Mouse (Mus musculus) embryonic facial prominence, embryonic 11.5 days (tissue): ENCODE results near the gene Ntsr1. TPM values are rescaled to one million over a fixed set of nuclear protein-coding genes. Genes with fewer than 3 reads are reported as not detected.
A peak's percentile ranks its signal among the peaks of the same experiment; 100 is the strongest.

Experiments
- ATAC-seq: fragments of 200-750 bp; cut with Nextera tagmentation; replicated peaks from 2 replicates; pipeline ENCODE4 v1.8.0; 2017; ENCODE audit warnings: low read depth; ENCODE audit not compliant: insufficient number of reproducible peaks, low FRiP score, low TSS enrichment
- DNase-seq: peaks from one replicate; pipeline ENCODE4 v3.0.0-alpha.2; 2015; ENCODE audit warnings: low spot score
- H3K27ac ChIP-seq: fragments of 300-500 bp; sonication (generic); replicated peaks from 2 replicates; pipeline ENCODE4 v1.5.1; 2014; ENCODE audit warnings: mild to moderate bottlenecking, low read depth, low read length, control low read depth
- H3K27me3 ChIP-seq: fragments of 300-500 bp; sonication (generic); 2 replicates; pipeline ENCODE4 v1.6.1; 2014; ENCODE audit warnings: mild to moderate bottlenecking, low read length, moderate library complexity, mixed read lengths; ENCODE audit not compliant: control insufficient read depth, insufficient read depth
- H3K36me3 ChIP-seq: fragments of 300-500 bp; sonication (generic); replicated peaks from 2 replicates; pipeline ENCODE4 v1.6.1; 2014; ENCODE audit warnings: low read depth, mild to moderate bottlenecking, low read length, moderate library complexity, mixed read lengths; ENCODE audit not compliant: control insufficient read depth, insufficient read depth
- H3K4me1 ChIP-seq: fragments of 300-500 bp; sonication (generic); 2 replicates; pipeline ENCODE4 v1.6.1; 2014; ENCODE audit warnings: low read length, mixed read lengths; ENCODE audit not compliant: control insufficient read depth, insufficient read depth
- H3K4me2 ChIP-seq: fragments of 300-500 bp; sonication (generic); 2 replicates; pipeline ENCODE4 v1.6.1; 2014; ENCODE audit warnings: low read depth, mild to moderate bottlenecking, control low read depth, low read length, moderate library complexity
- H3K4me3 ChIP-seq: fragments of 300-500 bp; sonication (generic); 2 replicates; pipeline ENCODE4 v1.5.1; 2014; ENCODE audit warnings: low read depth, low read length, control low read depth
- H3K9ac ChIP-seq: fragments of 300-500 bp; sonication (generic); replicated peaks from 2 replicates; pipeline ENCODE4 v1.6.1; 2014; ENCODE audit warnings: mild to moderate bottlenecking, control low read depth, low read length
- H3K9me3 ChIP-seq: fragments of 300-500 bp; sonication (generic); replicated peaks from 2 replicates; pipeline ENCODE4 v1.6.1; 2016; ENCODE audit warnings: mild to moderate bottlenecking, low read length, inconsistent platforms, mixed read lengths; ENCODE audit not compliant: control insufficient read depth
- WGBS: fragments of 180-500 bp; shearing (Covaris S2); extraction: QIAGEN DNeasy Blood & Tissue Kit; methylation state at CpG from one replicate; pipeline ENCODE4 v1.1.7; 2014; 5-methylcytosine and 5-hydroxymethylcytosine counted together
- polyA plus RNA-seq: library from polyadenylated mRNA; unstranded; fragments of >200 nt; fragmentation: Nextera tagmentation; extraction: Ambion mirVana; gene quantifications from 2 replicates; pipeline ENCODE4 v1.2.1, GENCODE M21; 2014

Ntsr1 gene
- 0.25 and 0.27 TPM in 2 replicates for polyA plus RNA-seq

DNA sequence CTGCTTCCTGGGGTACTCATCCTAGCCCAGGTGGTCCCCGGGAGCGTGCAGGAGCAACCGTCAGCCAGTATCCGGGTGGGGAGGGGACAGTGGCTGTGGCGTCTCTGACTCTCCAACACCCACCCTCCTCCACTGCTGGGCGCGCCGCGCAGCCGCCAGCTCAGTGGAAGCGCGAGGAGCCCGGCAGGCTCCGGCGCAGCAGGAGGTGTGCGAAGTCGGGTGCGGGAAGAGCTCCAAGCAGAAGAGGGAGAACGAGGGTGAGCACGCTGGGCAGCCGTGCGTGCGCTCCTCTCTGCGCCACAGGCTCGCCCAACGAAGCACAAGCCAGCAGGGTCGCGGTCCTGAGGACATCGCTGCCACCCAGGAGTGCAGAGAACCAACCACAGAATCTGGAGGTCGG is at the start of gene Ntsr1:
Ntsr1 (plus strand) TSS at position 236 of the 400 bp plus-strand sequence.
- no peaks in the 10 kb centered on the region; the same call in none of the 2 replicates for H3K4me1 ChIP-seq
- no peak within 1 kb of the TSS for H3K27ac ChIP-seq
- peaks cover 30% of the 10 kb centered on the region for H3K27me3 ChIP-seq
- 1% methylated on average over 30 of the region's 30 CpGs for WGBS
- no peaks in the 10 kb centered on the region for H3K9me3 ChIP-seq
- ATAC-seq (no peak), DNase-seq (peak; percentile 38)
- no peak within 1 kb of the TSS; the same call in 1 of the 2 replicates for H3K9ac ChIP-seq
- H3K4me3 ChIP-seq, result peak within 1 kb of the TSS; percentile 26
- peak within 1 kb of the TSS; percentile 52 for H3K4me2 ChIP-seq
- no peaks in the 10 kb centered on the region for H3K36me3 ChIP-seq

GRCm38 (mm10) chr2:180450529-180450928 is 49.2 kb upstream of the Ntsr1 start:
- Histone ChIP-seq H3K4me3 (no peak overlapping the region), H3K4me1 (0 out of 2 replicates have a peak, but pooled peaks cover under 1% of the 10 kb centered on the region), H3K9me3 (no peaks in the 10 kb centered on the region), H3K27ac (no peak overlapping the region), H3K27me3 (no peaks in the 10 kb centered on the region; the same call in 1 of the 2 replicates), H3K36me3 (no peaks in the 10 kb centered on the region), H3K4me2 (no peak overlapping the region), H3K9ac (no peak overlapping the region)
- DNase-seq (no peak), ATAC-seq (no peak)
- 72% methylated on average over 5 of the region's 5 CpGs for WGBS

GRCm38 (mm10) chr2:180455723-180456698 is 43.8 kb upstream of the Ntsr1 start, which contains the start of gene Slco4a1:
TSS of gene Slco4a1 (plus strand) at chr2:180456245.
- Histone ChIP-seq H3K9ac (peak within 1 kb of the TSS; percentile 43), H3K27me3 (peaks cover 21% of the 10 kb centered on the region), H3K4me1 (0 out of 2 replicates have a peak, but pooled peaks cover 3% of the 10 kb centered on the region), H3K4me2 (peak within 1 kb of the TSS; percentile 84), H3K27ac (no peak within 1 kb of the TSS), H3K4me3 (peak within 1 kb of the TSS; percentile 43), H3K9me3 (no peaks in the 10 kb centered on the region), H3K36me3 (no peaks in the 10 kb centered on the region)
- WGBS, result 2% methylated on average over 65 of the region's 65 CpGs
- peak; percentile 87 for DNase-seq
- peak; percentile 92 for ATAC-seq

DNA sequence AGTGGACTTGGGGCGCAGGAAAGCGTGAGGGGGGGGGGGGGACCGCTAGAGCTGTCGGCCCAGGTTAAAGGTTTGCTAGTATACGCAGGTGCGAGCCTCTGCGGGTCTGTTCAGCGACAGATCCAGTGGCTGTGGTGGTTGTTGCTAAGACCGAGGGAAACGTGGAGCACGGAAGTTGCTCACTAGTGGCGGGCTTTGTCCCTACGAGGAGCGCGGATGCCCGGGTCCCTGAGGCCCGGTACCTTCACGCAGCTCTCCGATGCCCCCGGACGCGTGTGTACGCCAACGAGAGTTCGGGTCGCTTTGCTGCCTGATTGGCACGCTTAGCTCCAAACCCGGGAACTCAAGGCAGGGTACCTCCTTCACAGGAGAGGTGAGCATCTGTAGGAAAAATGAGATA is 43.1 kb upstream of the Ntsr1 start:
- Histone ChIP-seq H3K9ac (peak overlapping the region; percentile 22), H3K4me2 (peak overlapping the region; percentile 84), H3K27ac (no peak overlapping the region), H3K36me3 (no peaks in the 10 kb centered on the region), H3K9me3 (no peaks in the 10 kb centered on the region), H3K27me3 (peaks cover 21% of the 10 kb centered on the region), H3K4me3 (peak overlapping the region; percentile 43), H3K4me1 (0 out of 2 replicates have a peak, but pooled peaks cover 3% of the 10 kb centered on the region)
- peak; percentile 8; the same call in 1 of the 2 replicates for ATAC-seq
- WGBS, result under 1% methylated on average over 28 of the region's 28 CpGs
- no peak for DNase-seq

DNA sequence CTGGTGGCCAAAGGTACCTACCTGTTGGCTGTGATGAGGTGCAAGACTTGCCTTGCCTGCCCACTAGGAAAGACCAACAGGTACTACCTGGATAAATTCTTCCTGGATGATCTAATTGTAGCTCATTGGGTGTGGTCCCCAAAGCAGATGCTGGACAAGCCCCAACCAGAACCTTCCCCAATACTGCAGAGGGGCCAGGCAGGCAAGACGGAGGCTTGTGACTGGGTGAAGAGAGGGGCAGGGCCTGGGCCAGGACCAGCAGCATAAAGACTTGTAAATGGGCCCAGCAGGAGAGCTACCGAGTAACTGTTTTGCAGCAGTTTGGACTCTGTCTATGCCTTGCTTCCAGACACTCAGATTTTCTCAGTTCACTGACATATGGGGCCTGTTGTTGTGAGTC is 42.1 kb upstream of the Ntsr1 start:
- DNase-seq (no peak), ATAC-seq (no peak)
- 0 out of 2 replicates have a peak, but pooled peaks cover 3% of the 10 kb centered on the region for H3K4me1 ChIP-seq
- no peak overlapping the region for H3K27ac ChIP-seq
- H3K36me3 ChIP-seq, result no peaks in the 10 kb centered on the region
- H3K27me3 ChIP-seq, result peaks cover 21% of the 10 kb centered on the region
- no peak overlapping the region for H3K9ac ChIP-seq
- H3K4me2 ChIP-seq, result no peak overlapping the region
- H3K9me3 ChIP-seq, result no peaks in the 10 kb centered on the region
- no peak overlapping the region for H3K4me3 ChIP-seq
- 23% methylated on average over 2 of the region's 2 CpGs for WGBS

- ATAC-seq, result no peak
Measured at GRCm38 (mm10) chr2:180459437-180459836, 40.3 kb upstream of the Ntsr1 start.

DNA sequence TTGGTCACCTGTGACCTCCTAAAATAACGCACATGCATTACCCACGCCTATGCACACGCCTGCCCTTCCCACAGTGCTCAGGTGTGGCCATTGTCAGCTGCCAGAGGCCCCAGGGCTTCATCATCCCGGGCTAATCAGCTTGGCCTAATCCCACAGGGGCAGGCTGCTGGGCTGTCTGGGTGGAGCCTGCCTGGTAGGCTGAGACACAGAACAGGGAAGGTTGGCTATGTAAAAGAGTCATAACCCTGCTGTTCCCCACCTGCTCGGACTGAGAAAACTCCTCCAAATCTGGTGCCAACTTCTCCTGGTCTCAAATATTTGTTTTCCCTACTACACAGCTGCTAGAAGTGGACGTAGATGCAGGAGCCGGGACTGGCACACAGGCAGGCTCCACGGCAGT is 39.0 kb upstream of the Ntsr1 start:
- Histone ChIP-seq H3K27me3 (peaks cover 21% of the 10 kb centered on the region), H3K4me1 (no peaks in the 10 kb centered on the region), H3K27ac (no peak overlapping the region), H3K9me3 (no peaks in the 10 kb centered on the region), H3K4me3 (no peak overlapping the region), H3K36me3 (no peaks in the 10 kb centered on the region), H3K9ac (no peak overlapping the region), H3K4me2 (no peak overlapping the region)
- DNase-seq (no peak), ATAC-seq (no peak)
- WGBS, result 53% methylated on average over 8 of the region's 8 CpGs

More at GRCm38 (mm10) chr2:180459437-180459836, 40.3 kb upstream of the Ntsr1 start:
- peaks cover 21% of the 10 kb centered on the region for H3K27me3 ChIP-seq
- H3K4me1 ChIP-seq, result 0 out of 2 replicates have a peak, but pooled peaks cover 3% of the 10 kb centered on the region
- no peak overlapping the region for H3K27ac ChIP-seq
- H3K4me2 ChIP-seq, result no peak overlapping the region
- WGBS, result 69% methylated on average over 4 of the region's 4 CpGs
- H3K9me3 ChIP-seq, result no peaks in the 10 kb centered on the region
- H3K4me3 ChIP-seq, result no peak overlapping the region
- H3K36me3 ChIP-seq, result no peaks in the 10 kb centered on the region
- no peak for DNase-seq
- H3K9ac ChIP-seq, result no peak overlapping the region

DNA sequence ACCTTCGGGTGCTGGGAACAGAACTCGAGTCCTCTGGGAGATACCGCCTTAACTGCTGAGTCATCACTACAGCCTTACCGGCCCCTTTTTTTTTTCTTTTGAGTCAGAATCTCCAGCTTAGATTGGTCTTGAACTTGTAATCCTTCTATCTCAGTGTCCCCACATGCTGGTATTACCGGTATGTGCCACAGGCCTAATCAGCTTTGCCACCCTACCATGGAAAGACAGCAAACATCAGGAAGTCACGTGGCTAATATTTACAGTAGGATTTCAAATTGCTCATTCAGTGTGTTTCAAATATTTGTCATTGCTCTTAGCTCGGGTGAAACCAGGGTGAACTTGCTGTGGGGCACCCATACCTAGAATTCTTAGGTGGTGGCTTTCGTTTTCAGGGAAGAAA is 37.2 kb upstream of the Ntsr1 start:
- DNase-seq, result no peak
- no peaks in the 10 kb centered on the region for H3K9me3 ChIP-seq
- no peaks in the 10 kb centered on the region for H3K4me1 ChIP-seq
- no peak overlapping the region for H3K4me2 ChIP-seq
- H3K9ac ChIP-seq, result no peak overlapping the region
- no peaks in the 10 kb centered on the region for H3K36me3 ChIP-seq
- ATAC-seq, result no peak
- WGBS, result 79% methylated on average over 8 of the region's 8 CpGs
- H3K27ac ChIP-seq, result no peak overlapping the region
- H3K27me3 ChIP-seq, result peaks cover 4% of the 10 kb centered on the region
- no peak overlapping the region for H3K4me3 ChIP-seq
